Mouse (Mus musculus) thymus, adult 2 months (tissue): ENCODE measurements around the gene Oog2.

Experiments used
- CTCF ChIP-seq: fragments of 200-500 bp; IDR thresholded peaks from 2 replicates; pipeline ENCODE4 v1.5.1; 2012; ENCODE audit warnings: mild to moderate bottlenecking, control low read depth, low read length, moderate library complexity, borderline replicate concordance; ENCODE audit not compliant: control insufficient read depth, poor library complexity, insufficient read depth; ENCODE audit errors: extremely low read depth
- POLR2A ChIP-seq: fragments of 200-500 bp; IDR thresholded peaks from 2 replicates; pipeline ENCODE4 v1.6.1; 2012; ENCODE audit warnings: mild to moderate bottlenecking, low read length, control low read depth, moderate library complexity; ENCODE audit not compliant: control insufficient read depth, poor library complexity, insufficient read depth; ENCODE audit errors: extremely low read depth

DNA sequence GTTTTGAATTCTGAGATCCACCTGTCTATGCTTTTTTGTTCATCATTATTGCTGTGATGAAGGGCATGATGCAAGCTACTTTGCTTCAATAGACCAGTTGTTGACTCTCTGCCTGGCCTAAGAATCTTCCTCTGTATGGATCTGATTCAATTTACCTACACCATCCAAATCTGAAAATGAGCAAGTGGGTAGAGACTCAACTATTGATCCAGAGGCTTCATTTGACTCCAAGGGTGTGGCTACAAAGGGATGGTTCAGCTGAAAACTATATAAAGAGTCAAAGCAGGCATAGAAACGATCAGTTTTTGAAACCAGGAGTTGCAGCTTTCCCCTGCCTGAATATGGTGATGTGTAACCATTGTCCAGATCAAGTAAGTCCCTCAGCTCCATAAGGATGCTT lies at the start of gene Oog2:
- TF ChIP-seq CTCF = no peak
- no peak for TF ChIP-seq POLR2A
